Mouse (Mus musculus) liver, postnatal 0 days (tissue): ENCODE results near the gene Zfp597.

Experiments
- CTCF ChIP-seq: sonication (generic); IDR thresholded peaks from 2 replicates; pipeline ENCODE4 v1.5.1; 2016; ENCODE audit warnings: antibody characterized with exemption, low read depth
- EP300 ChIP-seq: IDR thresholded peaks from 2 replicates; pipeline ENCODE4 v1.6.1; 2016; ENCODE audit warnings: antibody characterized with exemption, low read depth, mild to moderate bottlenecking

GRCm38 (mm10) chr16:3895173-3895792, 10.9 kb upstream of the Zfp597 start:
- TF ChIP-seq CTCF: no peak
- peak; percentile 61; the same call in 1 of the 2 replicates for TF ChIP-seq EP300
